Comparison of ENCODE assay signal across 8 mouse cellular contexts in genomic region chr12:69879172-69879665, GRCm38 (mm10). TPM values are rescaled to one million over a fixed set of nuclear protein-coding genes. Genes with fewer than 3 reads are reported as not detected.
DNase-seq lines count a peak whose midpoint lies in the region; ATAC-seq lines count a peak whose summit lies in the region.

No protein-coding gene starts in this region.

- no peak for DNase-seq in layer of hippocampus, postnatal 25 days (ENCODE audit: extremely low spot score in 1 of 2, low spot score in 1 of 2)
- DNase-seq in spleen, postnatal 14 days (ENCODE audit: low spot score in 2 of 2): no peak

- H3K4me2 ChIP-seq in heart, embryonic 15.5 days: peak overlapping the region; percentile 33; the same call in 1 of the 2 replicates
- H3K4me2 ChIP-seq in heart, embryonic 11.5 days: no peak overlapping the region
- peak overlapping the region; percentile 22 for H3K4me2 ChIP-seq in embryonic facial prominence, embryonic 12.5 days (replicated peaks)
- 0 out of 2 replicates have a peak overlapping the region, but pooled peaks have one; percentile 9 for H3K4me2 ChIP-seq in kidney, embryonic 15.5 days
- H3K4me2 ChIP-seq in midbrain, embryonic 16.5 days (ENCODE audit: low read length): no peak overlapping the region

- ATAC-seq in heart, embryonic 15.5 days (replicated peaks; ENCODE audit: insufficient number of reproducible peaks, insufficient read depth, low FRiP score, low read depth): no peak
- ATAC-seq in heart, embryonic 11.5 days (replicated peaks; ENCODE audit: insufficient number of reproducible peaks, low FRiP score, low TSS enrichment): no peak
- peak; percentile 56; the same call in 1 of the 2 replicates for ATAC-seq in embryonic facial prominence, embryonic 12.5 days (ENCODE audit: insufficient number of reproducible peaks, insufficient read depth, low FRiP score, low TSS enrichment)
- ATAC-seq in kidney, embryonic 15.5 days (replicated peaks; ENCODE audit: low FRiP score): peak; percentile 76
- ATAC-seq in midbrain, embryonic 16.5 days: peak; percentile 54; the same call in 1 of the 2 replicates
- no peak for ATAC-seq in cerebellum, adult (ENCODE audit: insufficient number of reproducible peaks, low FRiP score, low TSS enrichment)

- no peak overlapping the region for H3K4me3 ChIP-seq in heart, embryonic 15.5 days
- H3K4me3 ChIP-seq in heart, embryonic 11.5 days (ENCODE audit: low read depth, low read length): no peak overlapping the region
- H3K4me3 ChIP-seq in embryonic facial prominence, embryonic 12.5 days: no peak overlapping the region
- H3K4me3 ChIP-seq in kidney, embryonic 15.5 days (replicated peaks): no peak overlapping the region
- H3K4me3 ChIP-seq in midbrain, embryonic 16.5 days (ENCODE audit: low read depth, low read length): no peak overlapping the region

- H3K9ac ChIP-seq in heart, embryonic 15.5 days: no peak overlapping the region
- H3K9ac ChIP-seq in heart, embryonic 11.5 days (ENCODE audit: low read depth, low read length): no peak overlapping the region
- no peak overlapping the region for H3K9ac ChIP-seq in embryonic facial prominence, embryonic 12.5 days
- H3K9ac ChIP-seq in kidney, embryonic 15.5 days: no peak overlapping the region
- H3K9ac ChIP-seq in midbrain, embryonic 16.5 days (ENCODE audit: low read depth, low read length): no peak overlapping the region

- WGBS in heart, embryonic 15.5 days: 17% methylated on average over 4 of the region's 4 CpGs
- WGBS in heart, embryonic 11.5 days (ENCODE audit: insufficient replicate concordance): 15% methylated on average over 4 of the region's 4 CpGs
- 7% methylated on average over 4 of the region's 4 CpGs for WGBS in embryonic facial prominence, embryonic 12.5 days
- 14% methylated on average over 4 of the region's 4 CpGs for WGBS in kidney, embryonic 15.5 days
- 3% methylated on average over 4 of the region's 4 CpGs for WGBS in midbrain, embryonic 16.5 days

- no peaks in the 10 kb centered on the region for H3K27me3 ChIP-seq in heart, embryonic 15.5 days
- H3K27me3 ChIP-seq in heart, embryonic 11.5 days (ENCODE audit: control insufficient read depth, insufficient read depth, low read length): no peaks in the 10 kb centered on the region
- H3K27me3 ChIP-seq in embryonic facial prominence, embryonic 12.5 days: no peaks in the 10 kb centered on the region
- no peaks in the 10 kb centered on the region for H3K27me3 ChIP-seq in kidney, embryonic 15.5 days
- no peaks in the 10 kb centered on the region for H3K27me3 ChIP-seq in midbrain, embryonic 16.5 days (ENCODE audit: control insufficient read depth, insufficient read depth, low read depth, low read length)

- no peak overlapping the region; the same call in 1 of the 2 replicates for H3K27ac ChIP-seq in heart, embryonic 15.5 days
- H3K27ac ChIP-seq in heart, embryonic 11.5 days (ENCODE audit: low read depth, low read length): no peak overlapping the region
- H3K27ac ChIP-seq in embryonic facial prominence, embryonic 12.5 days: peak overlapping the region; percentile 70; the same call in 1 of the 2 replicates
- H3K27ac ChIP-seq in kidney, embryonic 15.5 days: peak overlapping the region; percentile 60
- H3K27ac ChIP-seq in midbrain, embryonic 16.5 days (ENCODE audit: low read length): no peak overlapping the region

- H3K36me3 ChIP-seq in heart, embryonic 15.5 days: no peaks in the 10 kb centered on the region
- H3K36me3 ChIP-seq in heart, embryonic 11.5 days (ENCODE audit: control insufficient read depth, insufficient read depth, low read length): no peaks in the 10 kb centered on the region; the same call in 1 of the 2 replicates
- H3K36me3 ChIP-seq in embryonic facial prominence, embryonic 12.5 days: no peaks in the 10 kb centered on the region
- H3K36me3 ChIP-seq in kidney, embryonic 15.5 days: no peaks in the 10 kb centered on the region
- H3K36me3 ChIP-seq in midbrain, embryonic 16.5 days (ENCODE audit: control insufficient read depth, insufficient read depth, low read length): no peaks in the 10 kb centered on the region

- no peaks in the 10 kb centered on the region for H3K9me3 ChIP-seq in heart, embryonic 15.5 days (replicated peaks)
- H3K9me3 ChIP-seq in heart, embryonic 11.5 days (replicated peaks; ENCODE audit: control insufficient read depth, low read length): no peaks in the 10 kb centered on the region
- H3K9me3 ChIP-seq in embryonic facial prominence, embryonic 12.5 days: no peaks in the 10 kb centered on the region
- H3K9me3 ChIP-seq in kidney, embryonic 15.5 days (replicated peaks): no peaks in the 10 kb centered on the region
- H3K9me3 ChIP-seq in midbrain, embryonic 16.5 days (replicated peaks; ENCODE audit: control insufficient read depth, low read length, poor library complexity, severe bottlenecking): no peaks in the 10 kb centered on the region

- peaks cover 27% of the 10 kb centered on the region for H3K4me1 ChIP-seq in heart, embryonic 15.5 days (replicated peaks)
- H3K4me1 ChIP-seq in heart, embryonic 11.5 days (ENCODE audit: control insufficient read depth, insufficient read depth, low read length): peaks cover 16% of the 10 kb centered on the region
- H3K4me1 ChIP-seq in embryonic facial prominence, embryonic 12.5 days: peaks cover 33% of the 10 kb centered on the region
- H3K4me1 ChIP-seq in kidney, embryonic 15.5 days: peaks cover 38% of the 10 kb centered on the region
- H3K4me1 ChIP-seq in midbrain, embryonic 16.5 days (ENCODE audit: control insufficient read depth, insufficient read depth, low read length): peaks cover 13% of the 10 kb centered on the region

RNA-seq across cellular contexts. Expression of gene Atl1, which starts 13.2 kb away (rescaled TPM):
- 6.6 and 7.1 TPM in 2 replicates for polyA plus RNA-seq in heart, embryonic 15.5 days (2015; fragmentation: Nextera tagmentation; extraction: Ambion mirVana)
- 6.2 and 8.6 TPM in 2 replicates for polyA plus RNA-seq in heart, embryonic 11.5 days (2014; fragmentation: Nextera tagmentation; extraction: Ambion mirVana)
- polyA plus RNA-seq in embryonic facial prominence, embryonic 12.5 days (2016; fragmentation: Nextera tagmentation; extraction: Ambion mirVana): 9.4 and 14.2 TPM in 2 replicates
- 5.4 and 7.7 TPM in 2 replicates for polyA plus RNA-seq in kidney, embryonic 15.5 days (2015; fragmentation: Nextera tagmentation; extraction: Ambion mirVana)
- polyA plus RNA-seq in midbrain, embryonic 16.5 days (2015; fragmentation: Nextera tagmentation; extraction: Ambion mirVana): 171 and 177 TPM in 2 replicates
- total RNA-seq in layer of hippocampus, postnatal 25 days (2021): 100 to 1,000 TPM; 201 to 202 TPM

RNA-seq across cellular contexts. Expression of gene Map4k5, which starts 13.8 kb away (rescaled TPM):
- polyA plus RNA-seq in heart, embryonic 15.5 days (2015; fragmentation: Nextera tagmentation; extraction: Ambion mirVana): 27.7 and 29.2 TPM in 2 replicates
- 32.6 and 35.8 TPM in 2 replicates for polyA plus RNA-seq in heart, embryonic 11.5 days (2014; fragmentation: Nextera tagmentation; extraction: Ambion mirVana)
- polyA plus RNA-seq in embryonic facial prominence, embryonic 12.5 days (2016; fragmentation: Nextera tagmentation; extraction: Ambion mirVana): 48.7 and 49.2 TPM in 2 replicates
- polyA plus RNA-seq in kidney, embryonic 15.5 days (2015; fragmentation: Nextera tagmentation; extraction: Ambion mirVana): 34.3 and 36.9 TPM in 2 replicates
- 24.1 and 26.2 TPM in 2 replicates for polyA plus RNA-seq in midbrain, embryonic 16.5 days (2015; fragmentation: Nextera tagmentation; extraction: Ambion mirVana)
- total RNA-seq in layer of hippocampus, postnatal 25 days (2021): 10 to 100 TPM; 44.4 to 51.4 TPM

Comparison
In these comparisons a context has a peak if more than half of its experiments do, and no peak if none do; other contexts are left out.
1. H3K4me2 ChIP-seq: peak in heart, embryonic 15.5 days (single experiment), embryonic facial prominence, embryonic 12.5 days (single experiment) and kidney, embryonic 15.5 days (single experiment); none in heart, embryonic 11.5 days (single experiment) and midbrain, embryonic 16.5 days (single experiment).
2. ATAC-seq: peak in embryonic facial prominence, embryonic 12.5 days (single experiment), kidney, embryonic 15.5 days (single experiment) and midbrain, embryonic 16.5 days (single experiment); none in heart, embryonic 15.5 days (single experiment), heart, embryonic 11.5 days (single experiment) and cerebellum, adult (single experiment).
3. H3K27ac ChIP-seq: peak in embryonic facial prominence, embryonic 12.5 days (single experiment) and kidney, embryonic 15.5 days (single experiment); none in heart, embryonic 15.5 days (single experiment), heart, embryonic 11.5 days (single experiment) and midbrain, embryonic 16.5 days (single experiment).
4. RNA of gene Atl1, which starts 13.2 kb away (polyA plus RNA-seq): 171 to 177 TPM in midbrain, embryonic 16.5 days; 9.4 to 14.2 TPM in embryonic facial prominence, embryonic 12.5 days, 5.4 to 7.7 TPM in kidney, embryonic 15.5 days, 6.6 to 7.1 TPM in heart, embryonic 15.5 days and 6.2 to 8.6 TPM in heart, embryonic 11.5 days; every median in the first group is over 10 times any median in the second.